Mouse (Mus musculus): ENCODE data around the gene Tanc2.

The Tanc2 gene

GRCm38 (mm10) chr11:105952111-105952510 is 362.3 kb downstream of the Tanc2 start:
- DNase-seq (ENCODE audit: extremely low spot score, low spot score) = no peak

- no peak for DNase-seq (ENCODE audit: extremely low spot score, low spot score)
Observed at GRCm38 (mm10) chr11:105952911-105953386, 363.2 kb downstream of the Tanc2 start, which contains the start of gene Cyb561. Cyb561 (minus strand) TSS chr11:105953336.

- no peak for DNase-seq (ENCODE audit: extremely low spot score, low spot score)
Observed at GRCm38 (mm10) chr11:105953402-105953801, 363.6 kb downstream of the Tanc2 start.

- no peak for DNase-seq (ENCODE audit: extremely low spot score, low spot score)
Observed at GRCm38 (mm10) chr11:105955815-105956430, 366.1 kb downstream of the Tanc2 start.

- no peak for DNase-seq (ENCODE audit: extremely low spot score, low spot score)
Observed at GRCm38 (mm10) chr11:105957501-105957900, 367.7 kb downstream of the Tanc2 start.

GRCm38 (mm10) chr11:105958566-105958965 is 368.8 kb downstream of the Tanc2 start:
- no peak for DNase-seq (ENCODE audit: extremely low spot score, low spot score)

- no peak for DNase-seq (ENCODE audit: extremely low spot score, low spot score)
Observed at GRCm38 (mm10) chr11:105959355-105959754, 369.6 kb downstream of the Tanc2 start.

- no peak for DNase-seq (ENCODE audit: extremely low spot score, low spot score)
Observed at GRCm38 (mm10) chr11:105964691-105965090, 374.9 kb downstream of the Tanc2 start.

- no peak for DNase-seq (ENCODE audit: extremely low spot score, low spot score)
Observed at GRCm38 (mm10) chr11:105966288-105966687, 376.5 kb downstream of the Tanc2 start.

- DNase-seq (ENCODE audit: extremely low spot score, low spot score) = peak; percentile 48
Observed at GRCm38 (mm10) chr11:105967741-105968574, 378.2 kb downstream of the Tanc2 start, which contains the start of gene Ace. Ace (plus strand) TSS chr11:105967945.

GRCm38 (mm10) chr11:105968948-105969347 is 379.2 kb downstream of the Tanc2 start:
- no peak for DNase-seq (ENCODE audit: extremely low spot score, low spot score)

GRCm38 (mm10) chr11:105969516-105969915 is 379.7 kb downstream of the Tanc2 start:
- no peak for DNase-seq (ENCODE audit: extremely low spot score, low spot score)

GRCm38 (mm10) chr11:105974593-105974992 is 384.8 kb downstream of the Tanc2 start:
- DNase-seq (ENCODE audit: extremely low spot score, low spot score) = no peak

GRCm38 (mm10) chr11:105975050-105975449 is 385.3 kb downstream of the Tanc2 start:
- no peak for DNase-seq (ENCODE audit: extremely low spot score, low spot score)

GRCm38 (mm10) chr11:105975636-105976035 is 385.9 kb downstream of the Tanc2 start:
- DNase-seq (ENCODE audit: extremely low spot score, low spot score) = no peak

GRCm38 (mm10) chr11:105978232-105978631 is 388.4 kb downstream of the Tanc2 start:
- DNase-seq (ENCODE audit: extremely low spot score, low spot score) = no peak

GRCm38 (mm10) chr11:105978634-105979033 is 388.8 kb downstream of the Tanc2 start:
- no peak for DNase-seq (ENCODE audit: extremely low spot score, low spot score)
